Mouse (Mus musculus) stomach, embryonic 16.5 days (tissue): Measurements from ENCODE around the gene Clec4g. TPM values are rescaled to one million over a fixed set of nuclear protein-coding genes. Genes with fewer than 3 reads are reported as not detected.

ENCODE experiments used
- ATAC-seq: fragments of 200-750 bp; cut with Nextera tagmentation; 2 replicates; pipeline ENCODE4 v1.8.0; 2017; ENCODE audit warnings: moderate number of reproducible peaks, moderate TSS enrichment; ENCODE audit not compliant: insufficient read depth, low FRiP score
- H3K27ac ChIP-seq: fragments of 300-500 bp; sonication (generic); 2 replicates; pipeline ENCODE4 v1.5.1; 2014; ENCODE audit warnings: low read length
- H3K27me3 ChIP-seq: fragments of 300-500 bp; sonication (generic); 2 replicates; pipeline ENCODE4 v1.6.1; 2014; ENCODE audit warnings: low read length, control low read depth, mixed read lengths; ENCODE audit not compliant: control insufficient read depth, insufficient read depth
- H3K36me3 ChIP-seq: fragments of 300-500 bp; sonication (generic); 2 replicates; pipeline ENCODE4 v1.6.1; 2014; ENCODE audit warnings: low read length; ENCODE audit not compliant: control insufficient read depth, insufficient read depth
- H3K4me1 ChIP-seq: fragments of 300-500 bp; sonication (generic); 2 replicates; pipeline ENCODE4 v1.6.1; 2014; ENCODE audit warnings: low read length, control low read depth, mixed read lengths; ENCODE audit not compliant: control insufficient read depth, insufficient read depth
- H3K4me2 ChIP-seq: fragments of 300-500 bp; sonication (generic); 2 replicates; pipeline ENCODE4 v1.6.1; 2014; ENCODE audit warnings: low read depth, low read length, mixed read lengths
- H3K4me3 ChIP-seq: fragments of 300-500 bp; sonication (generic); replicated peaks from 2 replicates; pipeline ENCODE4 v1.5.1; 2014; ENCODE audit warnings: mild to moderate bottlenecking, low read length
- H3K9ac ChIP-seq: fragments of 300-500 bp; sonication (generic); 2 replicates; pipeline ENCODE4 v1.6.1; 2014; ENCODE audit warnings: low read length
- H3K9me3 ChIP-seq: fragments of 300-500 bp; sonication (generic); replicated peaks from 2 replicates; pipeline ENCODE4 v1.6.1; 2016; ENCODE audit warnings: low read length, control low read depth; ENCODE audit not compliant: control insufficient read depth
- WGBS: fragments of 180-500 bp; shearing (Covaris S2); extraction: QIAGEN DNeasy Blood & Tissue Kit; methylation state at CpG from one replicate; pipeline ENCODE4 v1.1.7; 2014; 5-methylcytosine and 5-hydroxymethylcytosine counted together
- polyA plus RNA-seq: library from polyadenylated mRNA; unstranded; fragments of >200 nt; fragmentation: Nextera tagmentation; extraction: Ambion mirVana; gene quantifications from 2 replicates; pipeline ENCODE4 v1.2.1, GENCODE M21; 2015

The Clec4g gene
- polyA plus RNA-seq, 1 experiment from 2014 or later, result 0.45 TPM

DNA sequence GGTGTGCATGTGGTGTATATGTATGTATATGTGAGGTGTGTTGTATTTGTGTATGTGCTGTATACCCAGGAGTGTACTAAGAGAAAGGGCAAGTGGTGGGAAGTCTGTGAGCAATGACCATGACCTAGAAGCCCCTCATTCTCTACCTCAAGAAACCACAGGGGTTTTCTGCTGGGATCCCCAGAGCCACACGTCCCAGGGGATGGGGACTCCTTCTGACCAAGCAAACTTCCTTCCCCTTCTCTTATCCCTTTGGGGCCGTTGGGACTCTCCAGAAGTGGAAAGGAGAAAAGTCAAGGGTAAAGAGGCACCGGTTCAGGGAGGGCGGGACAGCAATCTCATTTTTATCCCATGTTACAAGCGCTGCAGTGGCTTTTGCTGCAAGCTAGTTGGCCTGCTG lies 35.0 kb downstream of the Clec4g start:
- ATAC-seq, result no peak
- H3K4me1 ChIP-seq, result no peaks in the 10 kb centered on the region
- 56% methylated on average over 5 of the region's 5 CpGs for WGBS

DNA sequence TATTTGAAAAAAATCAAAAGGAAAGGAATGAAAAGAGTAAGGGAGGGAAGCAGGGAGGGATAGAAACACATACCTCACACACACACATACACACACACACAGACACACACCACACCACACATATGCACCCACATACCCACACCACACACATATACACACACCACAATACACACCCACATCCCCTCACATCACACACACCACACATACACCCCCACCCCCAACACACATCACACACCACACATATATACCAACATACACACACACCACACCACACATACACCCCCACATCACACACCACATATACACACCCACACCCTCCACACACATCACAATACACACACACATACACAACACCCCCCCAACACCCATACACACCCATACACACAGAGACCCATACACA lies 35.9 kb downstream of the Clec4g start:
- no peaks in the 10 kb centered on the region for H3K27me3 ChIP-seq
- no peak overlapping the region for H3K4me2 ChIP-seq
- ATAC-seq, result no peak
- H3K9ac ChIP-seq, result no peak overlapping the region
- H3K4me1 ChIP-seq, result no peaks in the 10 kb centered on the region
- no peaks in the 10 kb centered on the region for H3K9me3 ChIP-seq
- peaks cover 17% of the 10 kb centered on the region for H3K36me3 ChIP-seq
- no peak overlapping the region for H3K4me3 ChIP-seq
- no peak overlapping the region for H3K27ac ChIP-seq

More for the DNA sequence above, 35.0 kb downstream of the Clec4g start:
- Histone ChIP-seq H3K4me2 (no peak overlapping the region), H3K27me3 (no peaks in the 10 kb centered on the region), H3K36me3 (peaks cover 9% of the 10 kb centered on the region; the same call in 1 of the 2 replicates), H3K4me3 (no peak overlapping the region), H3K9ac (no peak overlapping the region), H3K27ac (no peak overlapping the region), H3K9me3 (no peaks in the 10 kb centered on the region)

GRCm38 (mm10) chr8:3683408-3684176 lies 36.9 kb downstream of the Clec4g start:
- H3K27me3 ChIP-seq, result no peaks in the 10 kb centered on the region
- no peak overlapping the region for H3K4me2 ChIP-seq
- no peak overlapping the region for H3K27ac ChIP-seq
- H3K9ac ChIP-seq, result no peak overlapping the region
- peaks cover 25% of the 10 kb centered on the region for H3K36me3 ChIP-seq
- H3K9me3 ChIP-seq, result no peaks in the 10 kb centered on the region
- no peaks in the 10 kb centered on the region for H3K4me1 ChIP-seq
- 72% methylated on average over 6 of the region's 6 CpGs for WGBS
- H3K4me3 ChIP-seq, result no peak overlapping the region
- no peak for ATAC-seq

GRCm38 (mm10) chr8:3682435-3682834 lies 38.0 kb downstream of the Clec4g start:
- Histone ChIP-seq H3K4me3 (no peak overlapping the region), H3K4me1 (peaks cover 7% of the 10 kb centered on the region), H3K36me3 (peaks cover 25% of the 10 kb centered on the region), H3K27me3 (no peaks in the 10 kb centered on the region), H3K9ac (no peak overlapping the region), H3K27ac (no peak overlapping the region), H3K9me3 (no peaks in the 10 kb centered on the region), H3K4me2 (no peak overlapping the region)
- WGBS, result 88% methylated on average over 5 of the region's 5 CpGs
- no peak for ATAC-seq

- H3K27me3 ChIP-seq, result no peaks in the 10 kb centered on the region
- H3K9me3 ChIP-seq, result no peaks in the 10 kb centered on the region
- no peak overlapping the region for H3K27ac ChIP-seq
- 80% methylated on average over 5 of the region's 5 CpGs for WGBS
- no peak for ATAC-seq
- peaks cover 11% of the 10 kb centered on the region for H3K4me1 ChIP-seq
- H3K36me3 ChIP-seq, result peaks cover 25% of the 10 kb centered on the region
- no peak overlapping the region for H3K9ac ChIP-seq
- no peak overlapping the region for H3K4me3 ChIP-seq
- no peak overlapping the region for H3K4me2 ChIP-seq
These were observed 40.8 kb downstream of the Clec4g start for GRCm38 (mm10) chr8:3679656-3680055.

GRCm38 (mm10) chr8:3679236-3679635 lies 41.2 kb downstream of the Clec4g start:
- Histone ChIP-seq H3K4me2 (no peak overlapping the region), H3K4me3 (no peak overlapping the region), H3K27ac (no peak overlapping the region), H3K9ac (no peak overlapping the region), H3K27me3 (no peaks in the 10 kb centered on the region), H3K36me3 (peaks cover 25% of the 10 kb centered on the region), H3K9me3 (no peaks in the 10 kb centered on the region), H3K4me1 (peaks cover 11% of the 10 kb centered on the region)
- ATAC-seq, result no peak
- WGBS, result 92% methylated on average over 23 of the region's 23 CpGs

DNA sequence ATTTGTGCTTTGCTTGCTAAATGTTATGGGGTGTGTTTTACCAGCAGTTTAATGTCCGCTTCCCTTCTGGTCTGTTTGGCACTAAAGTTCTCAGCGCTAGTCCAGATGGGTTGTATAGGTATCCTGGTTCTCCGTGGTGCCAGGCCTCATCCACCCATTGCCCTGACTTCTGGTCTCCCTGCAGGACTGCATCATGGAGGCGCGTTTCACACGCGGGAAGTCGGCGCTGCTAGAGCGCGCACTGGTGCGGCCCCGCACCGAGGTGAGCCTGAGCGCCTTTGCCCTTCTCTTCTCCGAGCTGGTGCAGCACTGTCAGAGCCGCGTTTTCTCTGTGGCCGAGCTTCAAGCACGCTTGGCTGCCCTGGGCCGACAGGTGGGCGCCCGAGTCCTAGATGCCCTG lies 41.6 kb downstream of the Clec4g start:
- Histone ChIP-seq H3K4me2 (no peak overlapping the region), H3K27me3 (no peaks in the 10 kb centered on the region), H3K27ac (no peak overlapping the region), H3K36me3 (peaks cover 25% of the 10 kb centered on the region), H3K4me1 (peaks cover 11% of the 10 kb centered on the region), H3K9me3 (no peaks in the 10 kb centered on the region), H3K9ac (no peak overlapping the region), H3K4me3 (no peak overlapping the region)
- ATAC-seq, result no peak
- WGBS, result 93% methylated on average over 23 of the region's 23 CpGs

GRCm38 (mm10) chr8:3676993-3677579 lies 43.4 kb downstream of the Clec4g start:
- Histone ChIP-seq H3K4me3 (peak overlapping the region; percentile 99), H3K36me3 (peaks cover 25% of the 10 kb centered on the region), H3K4me1 (peaks cover 11% of the 10 kb centered on the region), H3K4me2 (peak overlapping the region; percentile 82), H3K9ac (peak overlapping the region; percentile 88), H3K27me3 (no peaks in the 10 kb centered on the region), H3K9me3 (no peaks in the 10 kb centered on the region), H3K27ac (peak overlapping the region; percentile 90)
- no peak for ATAC-seq
- WGBS, result 2% methylated on average over 15 of the region's 15 CpGs

DNA sequence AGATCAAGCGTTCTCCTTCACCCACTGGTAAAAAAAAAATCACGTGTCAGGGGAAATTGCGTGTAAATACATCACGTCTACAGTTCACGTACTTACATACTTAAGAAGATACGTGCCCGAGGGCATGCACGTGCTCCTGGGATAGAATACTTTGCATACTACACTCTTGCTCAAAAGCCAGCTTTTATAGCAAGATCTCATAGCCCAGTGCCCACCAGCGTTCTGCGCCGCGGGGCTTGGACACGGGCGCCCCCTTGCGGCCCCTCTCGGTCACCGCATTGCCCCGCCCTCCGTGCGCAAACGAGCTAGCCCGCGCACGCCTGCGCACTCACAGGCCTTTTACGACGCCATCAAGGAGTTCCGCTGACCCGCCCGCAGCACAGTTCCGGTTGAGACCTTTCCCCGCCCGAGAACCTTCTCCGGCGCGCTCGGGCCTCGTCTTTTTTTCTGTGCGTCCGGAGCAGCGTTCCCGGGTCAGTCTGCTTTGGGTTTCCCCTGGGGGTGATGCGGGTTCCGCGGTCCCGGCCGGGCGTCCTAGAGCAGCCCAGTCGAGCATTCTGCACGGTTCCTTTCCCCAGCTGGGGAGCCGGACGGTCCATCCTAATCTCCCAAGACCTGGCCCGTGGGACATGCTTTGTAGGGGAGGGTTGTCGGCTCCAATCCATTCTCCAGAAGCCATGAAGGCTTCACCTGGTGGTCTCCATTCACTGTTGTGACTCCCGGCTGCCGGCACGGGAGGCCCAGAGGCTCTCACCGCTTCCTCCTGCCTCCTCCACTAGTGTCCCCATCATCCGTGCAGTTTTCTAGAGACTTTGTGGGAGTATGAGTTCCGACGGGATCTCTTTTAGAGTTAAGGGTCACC lies 44.1 kb downstream of the Clec4g start, which contains the start of gene Trappc5:
TSS of gene Trappc5 (plus strand) at position 169 of the 862 bp plus-strand sequence.
- WGBS, result 1% methylated on average over 61 of the region's 61 CpGs
- H3K4me1 ChIP-seq, result peaks cover 11% of the 10 kb centered on the region
- H3K4me2 ChIP-seq, result peak within 1 kb of the TSS; percentile 82
- H3K9ac ChIP-seq, result peak within 1 kb of the TSS; percentile 88
- H3K27ac ChIP-seq, result peak within 1 kb of the TSS; percentile 90
- H3K36me3 ChIP-seq, result peaks cover 24% of the 10 kb centered on the region
- H3K27me3 ChIP-seq, result no peaks in the 10 kb centered on the region
- no peaks in the 10 kb centered on the region for H3K9me3 ChIP-seq
- peak within 1 kb of the TSS; percentile 99 for H3K4me3 ChIP-seq
- ATAC-seq, result peak; percentile 92
